Mouse (Mus musculus) right cerebral cortex, adult 18-20 months (tissue): ENCODE measurements at regions not wholly inside any gene's neighbourhood (a gene's known extent, or its start where the extent isn't known, plus 50 kb on each side); places are given as distances from the start of the nearest gene placed in this dataset.

Experiments used
- DNase-seq: peaks from one replicate; pipeline ENCODE4 v3.0.0; 2022; ENCODE audit warnings: mixed read lengths

DNA sequence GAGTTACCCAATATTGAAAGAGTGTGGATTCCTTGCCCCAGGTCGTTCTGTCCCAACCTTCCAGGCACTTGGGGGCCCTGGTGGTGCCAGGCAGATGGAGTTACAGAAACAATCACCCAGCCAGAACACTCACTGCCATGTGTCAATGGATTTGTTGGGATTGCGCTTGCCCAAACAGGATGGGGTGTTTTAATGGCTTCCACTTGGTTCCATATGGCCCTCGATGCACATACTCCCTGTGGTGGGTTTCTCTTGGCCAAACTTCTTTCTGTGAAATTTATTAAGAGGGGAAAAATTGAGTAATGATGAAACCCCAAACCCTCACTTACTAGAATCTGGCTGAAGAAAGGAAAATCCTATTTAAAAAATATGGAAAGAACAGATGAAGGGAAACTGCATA lies 146.8 kb downstream of the Spata18 start:
- no peak for DNase-seq

DNA sequence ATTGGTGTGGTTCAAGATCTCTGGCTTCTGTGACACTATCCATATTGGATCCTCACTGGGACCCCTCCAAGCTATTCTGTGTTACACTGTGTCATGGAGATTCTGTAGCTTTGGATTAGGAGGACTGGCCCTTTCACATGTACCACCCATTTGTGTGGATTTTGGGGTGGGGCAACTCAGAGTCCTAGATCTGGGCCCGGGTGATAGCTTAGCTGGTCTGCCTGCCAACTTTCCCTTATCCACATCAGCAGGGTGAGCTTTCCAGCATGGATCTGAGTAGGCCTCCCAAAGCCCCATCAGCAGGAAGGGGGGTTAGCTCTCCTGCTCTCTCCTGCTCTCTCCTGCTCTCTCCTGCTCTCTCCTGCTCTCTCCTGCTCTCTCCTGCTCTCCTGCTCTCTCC lies 152.3 kb downstream of the Spata18 start:
- no peak for DNase-seq

DNA sequence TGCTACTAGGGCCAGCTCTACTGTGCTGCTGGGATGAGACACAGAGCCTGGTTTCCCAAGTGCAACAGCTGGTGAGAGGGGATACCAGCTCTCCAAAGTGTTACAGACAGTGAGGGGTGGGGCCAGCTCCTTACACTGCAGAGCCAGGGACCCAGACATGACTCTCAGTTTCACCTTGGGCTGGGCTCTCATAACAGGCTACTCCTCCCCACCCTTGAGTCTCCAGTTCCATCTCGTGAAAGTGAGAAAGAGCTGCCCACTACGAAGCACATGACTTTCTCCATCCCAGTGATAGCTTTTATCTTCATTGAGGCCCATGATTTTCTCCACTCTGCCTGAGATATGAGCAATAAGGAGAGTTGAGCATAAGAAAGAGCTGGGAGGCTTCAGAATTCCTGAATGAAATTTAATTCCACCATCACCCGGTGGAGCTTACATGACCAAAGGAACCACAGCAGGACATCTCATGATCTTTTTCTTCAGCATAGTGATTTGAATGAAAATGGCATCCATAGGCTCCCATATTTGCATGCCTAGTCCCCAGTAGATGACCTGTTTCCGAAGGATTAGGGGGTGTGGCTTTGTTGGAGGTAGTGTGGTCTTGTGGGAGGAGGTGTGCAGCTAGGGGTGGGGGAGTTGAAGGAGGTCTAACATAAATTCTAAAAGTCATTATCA lies 153.5 kb downstream of the Spata18 start:
- no peak for DNase-seq

DNA sequence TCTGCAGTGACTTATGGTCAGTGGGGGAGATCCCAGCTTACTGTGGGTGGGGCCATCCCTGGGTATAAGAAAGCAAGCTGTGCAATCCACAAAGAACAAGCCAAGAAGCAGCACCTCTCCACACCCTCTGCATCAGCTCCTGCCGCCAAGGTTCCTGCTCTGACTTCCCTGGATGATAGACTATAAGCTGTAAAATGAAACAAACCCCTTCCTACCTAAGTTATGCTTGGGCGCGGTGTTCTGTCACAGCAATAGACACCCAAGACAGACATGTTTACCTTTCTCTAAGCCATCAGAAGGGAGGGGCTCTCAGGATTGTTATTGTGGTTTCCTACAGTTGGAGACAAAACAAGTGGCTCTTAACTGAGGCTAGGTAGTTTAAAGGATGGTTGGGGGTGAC lies 159.5 kb downstream of the Spata18 start:
- DNase-seq = no peak

DNA sequence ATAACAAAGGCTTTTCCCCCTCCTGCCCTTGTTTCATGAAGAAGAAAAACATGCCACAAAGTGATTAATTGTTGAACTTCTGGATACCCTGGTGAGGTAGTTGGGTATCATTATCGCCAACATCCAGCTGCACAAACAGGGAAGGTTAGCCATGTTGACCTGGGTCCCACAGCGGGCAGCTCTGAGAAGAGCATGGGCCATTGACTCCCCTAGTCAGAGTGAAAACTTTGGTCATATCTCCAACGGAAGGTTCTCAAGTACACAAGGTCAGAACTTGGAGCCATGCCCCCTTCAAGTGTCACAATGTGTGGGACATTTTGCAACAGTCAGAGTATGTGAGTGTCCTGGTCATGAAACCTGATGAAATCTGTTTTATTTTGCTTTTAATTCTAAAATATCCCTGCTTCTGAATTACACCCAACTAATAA lies 159.9 kb downstream of the Spata18 start:
- DNase-seq = no peak

DNA sequence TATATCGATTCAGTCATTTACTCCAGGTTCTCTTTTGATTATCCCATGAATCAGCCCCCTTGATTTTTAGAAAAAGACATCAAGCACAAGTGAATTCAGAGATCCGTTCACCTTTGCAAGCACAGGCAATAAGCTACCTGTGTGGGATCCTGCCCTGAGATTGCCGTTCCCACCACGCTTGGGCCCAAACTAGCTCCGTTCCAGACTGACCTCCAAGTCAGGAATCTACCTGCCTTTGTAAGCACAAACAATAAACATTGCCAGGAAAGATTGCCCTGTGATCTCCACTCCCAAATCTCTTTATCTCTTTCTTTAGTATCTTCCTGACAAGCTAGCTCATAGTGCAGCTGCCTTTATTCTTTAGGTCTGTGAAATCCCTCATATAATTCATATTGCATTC lies 164.6 kb downstream of the Spata18 start:
- DNase-seq = no peak

DNA sequence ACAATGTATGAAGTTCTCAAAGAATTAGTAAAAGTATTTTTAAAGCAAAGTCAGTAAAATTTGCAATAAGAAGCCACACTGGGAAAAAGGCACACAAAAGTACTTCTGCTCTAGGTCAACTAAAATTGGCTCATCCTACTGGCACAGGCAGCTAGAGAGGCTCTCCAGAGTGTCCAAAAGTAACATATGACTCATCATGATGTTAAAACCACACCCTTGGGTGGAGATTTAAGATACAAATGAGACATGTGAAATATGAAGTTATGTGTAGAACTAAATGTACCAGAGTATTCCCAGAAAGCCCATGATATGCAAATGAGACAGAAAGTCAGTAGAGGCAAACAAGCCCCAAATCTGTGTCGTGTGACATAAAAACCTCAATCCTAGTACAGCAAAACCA lies 166.0 kb downstream of the Spata18 start:
- DNase-seq = no peak

DNA sequence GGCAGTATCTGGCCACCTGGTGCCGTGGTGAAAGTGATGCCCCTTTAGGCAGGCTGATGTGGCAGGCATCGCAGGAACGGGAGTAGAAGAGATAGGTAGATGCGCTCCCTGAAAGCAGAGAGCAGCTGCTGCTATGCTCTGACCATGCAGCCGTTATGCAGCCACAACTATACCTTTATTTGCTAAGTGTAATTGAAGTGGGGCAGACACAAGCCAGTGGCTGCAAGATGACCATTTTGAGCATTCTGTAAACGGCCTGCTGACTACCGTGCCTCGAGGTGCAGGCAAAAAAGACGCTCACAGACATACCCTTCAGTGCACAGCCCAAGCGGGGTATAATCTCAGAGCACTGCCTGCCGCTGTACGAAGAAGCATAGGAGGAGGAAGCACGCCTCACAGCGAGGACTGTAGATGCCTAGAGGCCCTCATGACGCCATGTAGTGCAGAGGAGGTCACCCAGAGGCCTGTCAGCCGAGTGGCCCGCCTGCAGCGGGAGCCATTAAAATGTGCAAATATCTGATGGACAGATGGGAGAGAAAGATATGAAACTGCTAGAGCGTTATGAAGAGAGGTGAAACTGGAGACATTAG lies 170.9 kb downstream of the Spata18 start:
- no peak for DNase-seq

DNA sequence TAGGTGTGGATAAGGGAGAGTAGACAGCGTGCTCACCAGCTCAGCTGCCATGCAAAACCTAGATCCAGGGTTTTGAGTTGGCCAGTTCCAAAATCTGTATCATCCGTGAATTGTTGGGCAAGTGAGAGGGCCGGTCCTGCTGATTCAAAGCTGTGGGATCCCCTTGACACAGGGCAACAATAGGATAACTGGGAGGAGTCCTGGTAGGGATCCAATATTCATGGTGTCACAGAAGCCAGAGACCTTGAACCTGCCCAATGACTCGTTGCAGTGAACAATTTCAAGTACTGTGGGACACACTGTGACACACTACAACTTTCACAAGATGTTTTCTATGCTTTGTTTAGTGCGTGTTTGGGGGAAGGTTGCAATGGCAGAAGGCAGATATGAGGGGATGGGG lies 172.2 kb downstream of the Spata18 start:
- no peak for DNase-seq

DNA sequence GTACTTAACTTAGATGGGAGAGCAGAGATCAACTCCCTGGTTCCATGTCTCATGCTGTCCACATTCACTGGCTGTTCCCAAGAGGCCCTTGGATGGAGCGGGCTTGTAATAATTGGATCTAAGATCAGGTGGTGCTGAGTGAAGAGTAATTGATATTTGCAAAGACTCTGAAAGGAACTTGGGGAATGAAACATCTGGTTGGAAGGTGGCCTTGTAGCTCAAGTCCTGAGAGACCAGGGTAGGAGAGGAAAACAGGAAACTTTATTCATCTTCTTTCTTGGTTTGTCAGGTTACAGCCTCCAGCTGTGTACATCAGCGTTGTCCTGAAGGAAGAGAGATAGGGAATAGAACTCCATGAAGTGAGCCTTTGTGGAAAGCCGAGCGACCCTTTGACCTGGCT lies 175.8 kb downstream of the Spata18 start:
- DNase-seq = no peak

DNA sequence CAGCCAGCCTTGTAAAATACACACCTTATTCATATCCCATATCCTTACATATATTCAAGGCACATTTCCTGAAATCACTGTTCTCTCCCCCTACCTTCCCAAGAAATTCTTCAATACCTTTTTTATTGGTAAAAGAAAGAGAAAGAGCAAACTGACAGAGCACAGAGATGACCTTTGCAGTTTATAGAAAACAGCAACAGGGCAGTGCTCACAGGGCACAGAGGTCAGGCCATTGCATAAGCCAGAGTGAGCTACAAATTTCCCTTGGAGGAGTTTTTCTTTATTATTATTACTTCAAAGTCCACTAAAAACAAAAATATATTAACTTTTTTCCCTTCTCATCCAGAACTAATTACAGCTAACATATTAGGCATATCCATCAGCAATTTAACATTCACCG lies 182.5 kb downstream of the Spata18 start:
- no peak for DNase-seq

DNA sequence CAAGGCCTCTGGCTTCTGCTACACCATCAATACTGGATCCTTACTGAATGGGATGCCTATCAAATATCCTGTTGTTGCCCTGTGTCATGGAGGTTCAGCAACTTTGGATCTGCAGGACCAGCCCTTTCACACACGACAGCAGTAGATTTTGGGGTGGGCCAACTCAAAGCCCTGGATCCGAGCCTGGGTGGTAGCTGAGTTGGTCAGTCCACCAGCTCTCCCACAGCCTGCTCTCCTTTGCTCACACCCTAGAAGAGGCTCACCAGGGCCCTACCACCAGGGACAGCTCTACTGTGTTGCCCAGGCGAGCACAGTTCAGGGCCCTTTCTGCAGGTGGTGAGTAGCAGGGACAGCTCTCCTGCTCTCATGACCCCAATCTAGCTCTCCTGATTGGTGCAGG lies 192.6 kb downstream of the Spata18 start:
- no peak for DNase-seq

DNA sequence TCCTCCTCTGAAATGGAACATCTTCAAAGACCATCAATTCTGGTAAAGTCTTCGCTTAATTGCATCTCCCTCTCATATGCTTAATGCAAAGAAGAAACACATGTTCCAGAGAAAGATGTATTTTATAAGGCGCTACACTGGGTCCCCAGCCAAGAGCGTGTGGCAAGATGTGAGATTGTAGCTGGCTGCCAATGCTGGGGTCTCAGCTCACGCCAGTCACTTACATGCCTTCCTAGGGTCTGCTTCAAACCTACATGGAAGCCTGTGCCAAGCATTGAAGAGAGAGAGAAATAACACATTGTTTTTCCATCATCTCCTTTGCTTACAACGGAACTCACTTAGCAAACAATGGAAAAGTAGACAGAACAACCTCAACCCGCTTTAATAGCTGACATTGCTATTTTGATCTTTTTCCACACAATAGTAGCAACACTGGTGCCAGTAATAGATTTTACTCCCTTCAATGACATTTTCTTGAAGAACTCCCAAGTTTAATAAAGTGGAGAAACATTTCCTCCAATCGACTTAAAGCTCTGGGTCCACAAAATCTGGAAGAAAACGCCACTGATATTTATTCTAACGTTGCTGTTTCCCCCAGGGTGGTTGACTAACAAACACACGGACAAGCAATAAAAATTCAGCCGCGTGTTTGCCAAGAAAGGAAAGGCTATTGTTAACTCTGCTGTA lies 195.1 kb downstream of the Spata18 start:
- DNase-seq = no peak

DNA sequence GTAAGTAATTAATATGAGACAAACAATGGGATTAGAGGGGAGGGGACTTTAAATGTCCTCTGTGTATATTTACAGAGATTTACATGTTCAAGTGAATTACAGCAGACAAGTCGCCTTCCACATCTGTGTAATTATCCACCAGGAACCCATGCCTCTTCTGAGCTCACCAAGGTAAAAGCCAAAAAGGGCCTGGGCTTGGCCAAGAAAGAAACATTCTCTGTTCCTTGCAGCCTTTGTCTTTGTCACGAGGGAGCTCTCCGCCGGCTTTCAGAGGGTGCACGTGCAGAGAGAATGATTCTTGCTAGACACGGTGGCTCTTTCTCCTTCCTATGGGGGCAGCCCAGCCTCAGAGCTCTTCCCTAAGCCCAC lies 195.6 kb downstream of the Spata18 start:
- DNase-seq = no peak

DNA sequence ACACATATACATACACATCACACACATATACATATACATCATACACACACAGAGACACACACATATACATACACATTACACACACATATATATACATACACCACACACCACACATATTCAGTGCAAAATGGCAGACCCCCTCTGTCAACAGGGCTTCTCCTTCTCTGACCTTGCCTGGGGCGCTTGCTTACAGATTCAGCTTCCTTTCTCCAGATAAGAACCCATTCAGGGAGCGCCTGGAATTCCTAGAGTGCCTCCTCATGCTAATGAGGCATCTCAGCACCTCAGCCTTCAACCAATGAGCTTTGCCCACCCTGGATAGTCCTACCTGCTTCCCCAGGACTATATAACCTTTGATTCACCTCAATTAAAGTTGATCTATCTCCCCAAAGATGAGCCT lies 200.3 kb downstream of the Spata18 start:
- DNase-seq = no peak

DNA sequence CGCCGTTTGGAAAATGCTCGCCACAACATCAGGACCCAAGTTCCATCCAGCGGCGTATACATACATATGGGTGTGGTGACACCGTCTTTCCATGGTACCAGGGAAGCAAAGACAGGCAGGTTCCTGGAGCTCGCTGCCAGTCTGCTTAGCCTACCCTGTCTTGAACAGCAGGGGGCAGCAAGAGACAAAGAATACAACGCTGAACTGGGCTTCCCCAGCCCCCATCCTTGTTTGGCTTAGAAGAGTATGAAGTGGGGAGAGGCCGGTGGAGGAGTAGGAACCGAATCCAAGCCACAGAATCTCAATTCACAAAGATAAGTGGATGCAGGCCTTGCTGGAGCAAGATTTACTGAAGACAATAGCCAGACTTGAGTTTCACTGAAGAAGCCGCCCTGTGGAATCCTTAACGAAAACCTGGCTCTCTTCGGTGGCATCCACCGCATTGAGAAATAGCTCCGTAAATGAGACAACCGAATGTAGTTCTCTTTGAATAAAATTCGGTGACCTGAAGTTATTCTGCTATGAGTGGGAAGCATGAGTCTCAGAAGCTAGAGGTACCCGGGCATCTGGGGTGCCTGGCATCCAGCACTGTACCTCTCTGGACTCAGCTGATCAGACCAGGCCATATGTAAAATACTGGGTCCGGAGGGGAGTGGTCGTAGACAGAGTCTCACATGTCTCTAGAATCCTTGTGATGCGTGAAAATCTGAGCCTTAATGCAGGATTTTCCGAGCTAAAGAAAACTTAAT lies 203.0 kb downstream of the Spata18 start:
- peak; percentile 88 for DNase-seq

DNA sequence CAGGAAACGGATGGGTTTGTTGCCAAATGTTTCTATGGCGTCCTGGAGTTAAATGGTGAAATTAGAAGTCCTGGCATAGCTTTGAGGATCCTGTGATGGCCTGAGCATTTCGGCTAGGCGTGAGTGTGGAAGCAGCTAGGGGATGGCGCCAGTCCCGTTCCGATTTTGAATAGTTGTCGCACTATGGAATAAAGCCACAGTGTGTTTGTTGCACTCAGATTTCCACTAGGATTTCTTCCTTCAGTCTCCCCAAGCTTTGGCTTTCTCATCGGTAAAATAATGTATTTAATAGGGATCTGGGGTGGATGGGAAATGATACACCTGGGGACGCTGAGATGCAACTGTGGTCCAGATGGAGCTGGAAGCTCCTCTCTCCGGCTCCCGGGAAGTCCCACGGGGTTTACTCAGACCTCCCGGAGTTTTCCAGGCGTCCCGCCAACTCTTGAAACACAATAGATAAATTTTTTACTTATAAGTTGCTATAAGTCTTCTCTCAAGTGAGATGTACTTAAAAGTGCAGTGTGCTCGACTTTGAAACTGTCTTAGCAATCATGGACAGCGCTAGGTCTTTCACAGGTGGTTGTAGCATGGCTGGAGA lies 203.7 kb downstream of the Spata18 start:
- no peak for DNase-seq

DNA sequence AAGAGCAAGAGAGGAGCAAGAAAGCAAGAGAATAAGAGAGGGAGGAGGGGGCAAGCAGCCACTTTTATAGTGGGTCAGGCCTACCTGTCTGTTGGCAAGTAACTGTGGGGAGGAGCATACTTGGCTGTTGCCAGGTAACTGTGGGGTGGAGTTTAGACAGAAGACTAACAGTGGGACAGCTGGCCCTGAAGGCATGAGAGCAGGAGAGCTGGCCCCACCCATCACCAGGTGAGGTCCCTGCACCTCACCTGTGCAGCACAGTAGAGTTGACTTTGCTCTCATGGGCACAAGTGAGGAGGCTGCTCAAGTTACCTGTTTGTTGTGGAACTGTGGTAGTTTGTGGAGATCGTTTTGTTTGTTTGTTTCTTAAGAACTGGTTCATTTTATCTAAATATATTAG lies 208.1 kb downstream of the Spata18 start:
- DNase-seq = no peak

DNA sequence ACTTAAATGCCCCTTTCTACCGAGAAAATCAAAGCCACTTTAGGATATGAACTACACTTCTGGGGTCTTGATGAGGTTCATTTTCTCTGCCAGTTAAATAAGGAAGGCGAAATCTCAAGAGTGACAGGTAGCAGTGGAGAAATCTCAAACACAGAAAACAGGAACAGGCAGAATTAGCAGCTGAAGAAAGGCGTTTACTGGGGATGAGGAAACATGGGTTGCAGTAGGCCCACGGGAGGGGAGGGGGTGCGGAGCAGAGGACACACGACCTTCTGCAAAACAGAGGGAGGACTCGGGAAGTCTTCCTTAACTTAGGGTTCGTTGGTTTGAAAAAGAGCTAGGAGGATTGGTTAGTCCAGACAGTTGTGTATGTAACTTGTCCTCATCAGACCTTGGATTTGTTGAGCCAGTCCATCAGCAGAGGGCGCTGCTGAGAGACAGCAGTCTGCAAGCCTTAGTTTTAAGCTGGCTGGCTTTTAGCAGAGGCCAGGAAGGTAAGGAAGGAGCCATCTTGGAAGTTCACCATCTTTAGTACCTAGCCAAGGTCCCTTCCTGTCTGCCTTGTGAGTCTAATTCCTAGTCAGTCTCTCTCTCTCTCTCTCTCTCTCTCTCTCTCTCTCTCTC lies 204.0 kb downstream of the Usp46 start:
- DNase-seq = peak; percentile 51

DNA sequence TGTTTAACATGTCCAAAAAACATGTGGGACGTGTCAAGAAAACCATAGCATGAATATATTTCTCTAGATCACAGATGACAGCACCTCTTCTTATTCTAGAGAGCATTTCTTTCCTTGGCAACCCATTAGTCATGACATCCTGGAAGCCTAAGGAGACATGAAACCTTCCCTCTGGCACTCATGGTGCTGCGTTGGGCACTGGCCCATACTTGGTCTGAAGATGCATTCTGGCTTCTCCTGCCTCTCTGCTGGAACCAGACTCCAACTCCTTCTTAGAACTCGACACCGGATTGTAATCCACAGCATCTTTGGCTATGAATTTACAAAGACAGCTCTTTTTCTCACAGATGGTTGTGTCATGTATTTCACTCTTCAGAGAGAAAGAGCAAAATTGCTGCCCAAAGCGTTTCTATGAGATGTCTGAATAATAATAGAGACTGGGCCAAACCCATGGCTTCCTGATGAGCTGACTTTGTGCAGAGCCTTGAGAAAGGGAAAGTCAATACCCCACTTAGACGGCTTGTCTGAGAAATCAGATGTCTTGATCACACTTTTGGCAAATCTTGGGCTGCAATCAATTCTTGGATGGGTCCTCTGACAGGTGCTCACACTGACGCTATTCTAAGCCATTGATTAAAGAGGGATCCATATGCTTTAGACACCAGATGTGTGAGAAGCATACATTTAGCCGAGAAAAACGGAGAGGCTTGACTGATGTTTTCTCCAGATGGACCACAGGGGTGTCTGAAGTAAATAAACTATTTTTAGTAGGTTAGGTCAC lies 195.4 kb downstream of the Usp46 start:
- no peak for DNase-seq

DNA sequence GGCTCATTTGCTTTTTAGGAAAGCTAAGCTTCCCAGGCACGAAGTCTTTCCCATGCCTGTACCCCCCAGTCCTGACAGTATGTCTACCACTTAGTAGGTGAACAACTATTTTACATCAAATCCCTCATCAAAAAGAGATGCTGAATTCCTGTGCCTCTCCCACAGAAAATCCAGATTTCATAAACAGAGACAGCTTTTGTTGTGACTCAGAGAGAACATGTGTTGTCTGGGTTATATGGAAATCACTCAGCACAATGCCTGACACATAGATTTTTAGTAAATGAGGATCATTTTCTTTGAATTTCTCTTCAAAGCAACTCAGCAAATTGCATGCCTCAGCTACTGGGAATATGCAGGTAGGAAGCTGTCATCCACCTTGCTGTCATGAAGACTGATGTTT lies 193.5 kb downstream of the Usp46 start:
- DNase-seq = peak; percentile 14

DNA sequence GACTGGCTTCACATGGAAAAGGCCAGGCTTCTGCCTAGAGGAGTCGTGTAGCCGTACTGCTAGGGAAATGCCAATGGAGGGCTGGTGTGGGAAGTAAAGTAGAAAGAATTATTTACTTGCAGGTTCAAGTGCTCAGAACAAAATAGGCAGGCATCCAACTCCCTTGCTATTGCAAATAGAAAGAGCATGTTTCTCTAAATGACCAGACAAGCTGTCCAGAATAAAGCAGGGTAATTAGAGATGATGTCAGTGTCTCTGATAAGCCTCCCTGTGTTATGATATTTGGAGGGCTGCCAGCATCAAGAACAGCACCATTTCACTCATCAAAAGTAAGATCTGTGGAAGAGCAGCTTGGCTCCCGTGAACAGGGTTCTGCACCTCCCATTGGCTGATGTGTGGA lies 192.4 kb downstream of the Usp46 start:
- no peak for DNase-seq
